Mouse (Mus musculus) E14TG2a.4 (cell line): ENCODE measurements around the gene Rpl37a.

Experiments
- CTCF ChIP-seq: conservative IDR thresholded peaks from 2 replicates; pipeline ENCODE4 v1.5.1; 2014; ENCODE audit warnings: low read length
- NANOG ChIP-seq: IDR thresholded peaks from 2 replicates; pipeline ENCODE4 v1.6.1; 2014; ENCODE audit warnings: borderline replicate concordance, low read length, mixed read lengths
- POU5F1 ChIP-seq: IDR thresholded peaks from 2 replicates; pipeline ENCODE4 v1.6.1; 2014; ENCODE audit warnings: low read length, borderline replicate concordance

DNA sequence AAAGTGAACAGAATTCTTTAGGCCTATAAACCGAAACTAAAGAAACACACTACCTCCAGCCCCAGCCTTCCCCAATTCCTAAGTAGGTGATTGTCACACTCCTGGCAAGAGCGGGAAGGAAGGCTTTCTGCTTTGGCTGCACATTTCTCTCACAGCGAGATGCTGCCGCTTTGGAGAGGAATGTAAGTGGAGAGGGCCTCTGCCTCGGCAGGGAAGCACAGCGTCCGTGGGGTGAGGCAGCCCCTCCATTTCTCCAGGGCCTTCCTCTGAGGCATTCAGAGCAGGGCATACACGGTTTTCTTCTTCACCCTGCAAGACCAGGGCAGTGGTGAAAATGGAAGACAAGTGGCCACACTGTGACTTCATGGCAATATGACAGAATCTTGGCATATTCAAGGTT, 11.6 kb downstream of the Rpl37a start:
- TF ChIP-seq CTCF (no peak), POU5F1 (no peak), NANOG (no peak)
